Mouse (Mus musculus) heart, postnatal 36 days (tissue): Measurements from ENCODE around the gene Supt5. TPM values are rescaled to one million over a fixed set of nuclear protein-coding genes. Genes with fewer than 3 reads are reported as not detected.

ENCODE experiments used
- DNase-seq, 2 experiments: peaks; one replicate each; pipeline ENCODE4 v3.0.0; 2021 to 2022
- intact Hi-C: fragments of 180-260 bp; cut with DNase I; formaldehyde crosslinking; loops from one replicate; pipeline ENCODE4 v1.15.1; 2025
- total RNA-seq, 2 experiments: library from RNA; stranded (reverse); gene quantifications; 2 replicates each; pipeline ENCODE4 v1.2.3; 2021

Gene Supt5
- total RNA-seq, 2 experiments from 2014 or later: 56.8 to 62.8 TPM

DNA sequence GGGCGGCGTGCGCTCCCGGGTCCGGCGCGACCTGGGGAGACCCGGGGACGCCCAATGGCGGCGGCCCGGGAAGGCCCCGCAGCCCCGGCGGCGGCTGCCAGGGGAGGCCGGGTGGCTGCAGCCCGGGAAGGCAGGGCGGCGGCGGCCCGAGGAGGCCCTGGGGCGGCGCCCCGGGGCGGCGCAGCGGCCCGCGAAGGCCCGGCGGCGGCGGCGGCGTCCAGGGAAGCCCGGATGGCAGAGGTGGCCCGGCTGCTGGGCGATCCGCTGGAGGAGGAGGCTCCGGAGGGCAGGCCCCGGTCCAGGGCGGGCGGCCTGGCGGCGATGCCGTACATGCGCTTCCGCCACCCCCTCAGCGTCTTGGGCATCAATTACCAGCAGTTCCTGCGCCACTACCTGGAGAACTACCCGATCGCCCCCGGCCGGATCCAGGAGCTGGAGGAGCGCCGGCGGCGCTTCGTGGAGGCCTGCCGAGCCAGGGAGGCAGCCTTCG is 70.5 kb downstream of the Supt5 start:
- peak; percentile 55 to 80 for DNase-seq
- intact Hi-C loops: no loop called here

DNA sequence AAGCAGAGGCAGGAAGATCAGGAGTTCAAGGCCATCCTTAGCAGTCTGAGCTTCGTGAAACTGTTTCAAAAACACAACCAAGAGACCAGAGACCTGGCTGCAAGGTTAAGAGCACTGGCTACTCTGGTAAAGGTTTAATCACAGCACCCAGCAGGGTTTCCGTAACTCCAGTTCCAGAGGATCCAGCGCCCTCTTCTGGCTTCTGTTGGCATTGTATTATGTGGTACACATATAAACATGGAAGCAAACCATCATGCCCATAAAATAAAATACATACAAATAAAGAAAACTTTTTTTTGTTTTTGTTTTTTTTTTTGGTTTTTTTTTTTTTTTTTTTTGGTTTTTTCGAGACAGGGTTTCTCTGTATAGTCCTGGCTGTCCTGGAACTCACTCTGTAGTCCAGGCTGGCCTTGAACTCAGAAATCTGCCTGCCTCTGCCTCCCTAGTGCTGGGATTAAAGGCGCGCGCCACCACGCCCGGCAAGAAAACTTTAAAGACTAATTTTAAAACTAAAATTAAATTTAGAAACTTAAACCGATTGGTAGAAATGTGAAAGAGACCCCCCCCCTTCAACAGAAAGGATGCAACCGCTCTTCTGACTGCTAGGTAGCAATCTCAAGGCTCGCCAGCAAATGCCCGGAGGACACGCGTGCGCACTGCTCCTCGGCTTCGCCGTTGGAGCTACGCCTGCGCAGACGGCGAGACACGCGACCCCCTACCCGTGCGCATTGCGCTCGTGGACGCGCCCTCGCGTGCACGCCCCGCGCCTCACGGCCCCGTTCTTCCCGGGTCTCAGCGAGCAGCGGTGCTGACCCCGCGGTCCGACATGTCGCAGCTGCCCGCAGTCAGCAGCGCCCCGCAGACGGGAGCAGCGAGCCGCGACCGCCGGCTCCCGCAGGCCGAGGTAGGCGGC is 71.2 kb downstream of the Supt5 start, which contains the start of gene Eid2:
Gene Eid2, plus strand, starts transcription at position 753 of the 913 bp plus-strand sequence.
- peak in 1 of 2 experiments; percentile 72 for DNase-seq
- intact Hi-C loops: no loop called here

DNA sequence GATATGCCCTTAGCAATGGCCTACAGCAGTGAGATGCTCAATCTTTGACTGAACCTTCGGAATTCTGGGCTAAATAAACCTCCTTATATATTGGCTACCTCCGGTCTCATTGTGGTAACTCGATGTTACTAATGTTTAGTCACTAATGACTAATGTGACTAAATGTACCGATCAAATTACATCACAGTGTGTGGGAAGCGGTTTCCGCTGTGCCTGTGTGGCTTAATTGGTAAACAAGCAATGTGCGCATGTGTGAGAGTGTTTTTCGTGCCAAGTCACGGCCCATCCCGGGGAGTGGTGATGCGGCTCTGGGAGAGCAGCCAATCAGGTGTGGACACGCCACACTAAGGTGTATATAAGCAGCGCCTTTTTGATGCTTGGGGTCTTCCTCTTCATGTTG is 73.2 kb downstream of the Supt5 start:
- DNase-seq: no peak
- intact Hi-C loops: no loop called here

Other genes starting within 250 kb of the Supt5 start
- gene 9530053A07Rik, start 209.3 kb downstream of the Supt5 start, total RNA-seq: not detected
- gene Fbl, start 169.0 kb downstream of the Supt5 start, total RNA-seq: 10 to 100 TPM; 32.0 to 33.5 TPM
- 10 to 100 TPM; 31.2 to 34.2 TPM for gene Dyrk1b, start 159.3 kb downstream of the Supt5 start, total RNA-seq
- 10 to 100 TPM; 11.7 to 12.0 TPM for gene Eid2, start 70.9 kb downstream of the Supt5 start, total RNA-seq
- 10 to 100 TPM; 12.6 to 13.5 TPM for gene Eid2b, start 61.0 kb downstream of the Supt5 start, total RNA-seq
- not detected for gene Selenov, start 47.6 kb downstream of the Supt5 start, total RNA-seq
- gene Dll3, start 36.5 kb downstream of the Supt5 start, total RNA-seq: not detected
- 10 to 100 TPM; 58.9 to 66.3 TPM for gene Timm50, start 26.7 kb downstream of the Supt5 start, total RNA-seq
- gene Rps16, start 11.9 kb upstream of the Supt5 start, total RNA-seq: 100 to 1,000 TPM; 494 to 516 TPM
- gene Plekhg2, start 33.9 kb upstream of the Supt5 start, total RNA-seq: 10 to 100 TPM; 15.1 to 15.8 TPM
- 10 to 100 TPM; 14.7 to 29.0 TPM for gene Zfp36, start 41.5 kb upstream of the Supt5 start, total RNA-seq
- gene Med29, start 54.0 kb upstream of the Supt5 start, total RNA-seq: 10 to 100 TPM; 18.2 to 20.1 TPM
- gene Paf1, start 54.2 kb upstream of the Supt5 start, total RNA-seq: 10 to 100 TPM; 38.8 to 48.0 TPM
- 1 to 10 TPM; 4.6 to 7.2 TPM for gene Gmfg, start 98.7 kb upstream of the Supt5 start, total RNA-seq
- gene Lrfn1, start 113.2 kb upstream of the Supt5 start, total RNA-seq: under 1 TPM; 0.38 to 0.86 TPM
- gene Ifnl2, start 171.7 kb upstream of the Supt5 start, total RNA-seq: not detected
- gene Ifnl3, start 184.1 kb upstream of the Supt5 start, total RNA-seq: not detected
- gene Sycn, start 202.1 kb upstream of the Supt5 start, total RNA-seq: not detected
- not detected for gene Nccrp1, start 208.5 kb upstream of the Supt5 start, total RNA-seq